Mouse (Mus musculus): Measurements from ENCODE around the gene Osgin1.

DNA sequence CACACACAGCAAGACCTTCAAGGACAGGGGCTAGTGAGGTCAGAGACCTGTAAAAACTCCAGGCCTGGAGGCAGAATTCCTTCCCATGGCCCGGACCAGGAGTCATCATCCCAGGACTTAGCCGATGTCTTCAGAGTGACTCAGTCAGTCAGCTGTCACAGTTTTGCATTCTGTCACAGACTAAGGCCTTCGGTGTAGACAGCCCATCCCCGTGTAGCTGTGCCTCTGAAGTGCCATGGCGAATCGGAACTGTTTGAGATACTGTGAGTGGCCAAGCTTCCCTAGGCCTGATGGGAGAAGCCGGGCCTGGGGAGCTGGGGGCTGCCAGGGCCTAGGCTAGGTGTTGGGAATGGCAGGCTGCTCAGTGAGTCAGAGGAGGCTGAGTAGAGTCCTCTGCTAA is 3.2 kb upstream of the Osgin1 start:
- TF ChIP-seq CTCF (IDR thresholded peaks at IDR 0.05; ENCODE audit: low read depth) (no peak), EP300 (IDR thresholded peaks at IDR 0.05; ENCODE audit: low read depth) (no peak)

Measured in heart, postnatal 0 days (tissue).